In the genomic region with DNA sequence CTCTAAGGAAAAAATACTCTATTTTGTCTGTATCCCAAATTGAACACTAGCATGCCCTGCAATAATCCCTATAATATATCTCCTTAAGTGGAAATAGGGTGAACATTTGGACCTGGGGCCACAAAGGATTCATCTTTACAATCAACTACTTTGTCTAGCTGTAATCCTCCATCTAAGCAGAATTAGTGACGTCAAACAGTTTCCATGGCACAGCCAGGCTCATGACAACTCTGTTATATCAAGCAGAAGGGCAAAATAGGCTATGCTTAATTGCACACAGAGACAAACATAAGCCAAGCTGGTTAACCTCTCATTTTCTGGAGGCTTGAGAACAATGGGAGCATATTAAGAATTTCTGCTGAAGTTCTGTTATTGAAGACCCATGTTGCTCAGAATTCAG, we compare ENCODE assay signal across 25 mouse cellular contexts. TPM values are rescaled to one million over a fixed set of nuclear protein-coding genes. Genes with fewer than 3 reads are reported as not detected.
DNase-seq lines count a peak whose midpoint lies in the region; ATAC-seq lines count a peak whose summit lies in the region.
"Had no signal": no experiment of that assay in that cellular context is flagged by ENCODE, and none has a peak within 500 bp of the region (broad histone marks: within the 10 kb centered on the region; RNA-seq: fewer than 3 reads in every experiment).

No protein-coding gene starts in this region.

- WGBS in forebrain, embryonic 12.5 days = 35% methylated on average over 1 of the region's 1 CpGs
- 72% methylated on average over 1 of the region's 1 CpGs for WGBS in forebrain, embryonic 10.5 days
- 41% methylated on average over 1 of the region's 1 CpGs for WGBS in neural tube, embryonic 13.5 days
- 53% methylated on average over 1 of the region's 1 CpGs for WGBS in neural tube, embryonic 14.5 days

- H3K4me1 ChIP-seq in forebrain, embryonic 12.5 days = peaks cover 40% of the 10 kb centered on the region
- H3K4me1 ChIP-seq in forebrain, embryonic 10.5 days = peaks cover 39% of the 10 kb centered on the region
- peaks cover 46% of the 10 kb centered on the region for H3K4me1 ChIP-seq in neural tube, embryonic 13.5 days (replicated peaks)
- H3K4me1 ChIP-seq in neural tube, embryonic 14.5 days (ENCODE audit: control insufficient read depth, insufficient read depth, low read length) = peaks cover 14% of the 10 kb centered on the region; the same call in 1 of the 2 replicates
- H3K4me1 ChIP-seq: kidney, embryonic 15.5 days had no signal

- no peak for DNase-seq in forebrain, embryonic 10.5 days (ENCODE audit: extremely low spot score, low spot score)
- no peak for DNase-seq in neural tube, embryonic 10.5 days (ENCODE audit: extremely low spot score, low spot score)
- DNase-seq in cerebellum, adult 8-10 months = no peak
- DNase-seq in heart, postnatal 14 days = no peak
- no peak for DNase-seq in layer of hippocampus, postnatal 25 days (ENCODE audit: extremely low spot score in 1 of 2, low spot score in 1 of 2)
- DNase-seq: cerebellum, postnatal 25 days; heart, adult 11 months had no signal

- H3K9me3 ChIP-seq in forebrain, embryonic 12.5 days = no peaks in the 10 kb centered on the region
- H3K9me3 ChIP-seq in forebrain, embryonic 10.5 days = no peaks in the 10 kb centered on the region
- no peaks in the 10 kb centered on the region for H3K9me3 ChIP-seq in neural tube, embryonic 13.5 days
- H3K9me3 ChIP-seq in neural tube, embryonic 14.5 days (ENCODE audit: control insufficient read depth, low read length) = no peaks in the 10 kb centered on the region
- H3K9me3 ChIP-seq: G1E; kidney, embryonic 15.5 days; limb, embryonic 13.5 days had no signal

- H3K4me3 ChIP-seq in forebrain, embryonic 12.5 days (replicated peaks) = no peak overlapping the region
- H3K4me3 ChIP-seq in forebrain, embryonic 10.5 days = no peak overlapping the region
- H3K4me3 ChIP-seq in neural tube, embryonic 13.5 days = no peak overlapping the region
- H3K4me3 ChIP-seq in neural tube, embryonic 14.5 days (ENCODE audit: low read depth, low read length) = no peak overlapping the region
- H3K4me3 ChIP-seq: kidney, embryonic 15.5 days; limb, embryonic 13.5 days had no signal

- no peak for ATAC-seq in forebrain, embryonic 12.5 days (ENCODE audit: low FRiP score)
- ATAC-seq in neural tube, embryonic 13.5 days (ENCODE audit: low read depth) = no peak
- no peak for ATAC-seq in neural tube, embryonic 14.5 days (ENCODE audit: low read depth)
- ATAC-seq: CD4-positive, CD25-positive, alpha-beta regulatory T cell, adult 4 months had no signal

- no peak overlapping the region for H3K9ac ChIP-seq in forebrain, embryonic 12.5 days
- H3K9ac ChIP-seq in neural tube, embryonic 13.5 days = no peak overlapping the region
- no peak overlapping the region for H3K9ac ChIP-seq in neural tube, embryonic 14.5 days (replicated peaks; ENCODE audit: low read depth, low read length)
- H3K9ac ChIP-seq: kidney, embryonic 15.5 days; limb, embryonic 13.5 days; liver, embryonic 14.5 days had no signal

- H3K36me3 ChIP-seq in forebrain, embryonic 12.5 days (replicated peaks) = no peaks in the 10 kb centered on the region
- H3K36me3 ChIP-seq in forebrain, embryonic 10.5 days (replicated peaks) = peaks cover 23% of the 10 kb centered on the region
- H3K36me3 ChIP-seq in neural tube, embryonic 13.5 days = no peaks in the 10 kb centered on the region
- H3K36me3 ChIP-seq in neural tube, embryonic 14.5 days (ENCODE audit: control insufficient read depth, insufficient read depth, low read length) = no peaks in the 10 kb centered on the region

- no peaks in the 10 kb centered on the region for H3K27me3 ChIP-seq in forebrain, embryonic 12.5 days
- no peaks in the 10 kb centered on the region for H3K27me3 ChIP-seq in forebrain, embryonic 10.5 days (ENCODE audit: poor library complexity, severe bottlenecking)
- H3K27me3 ChIP-seq in neural tube, embryonic 13.5 days = no peaks in the 10 kb centered on the region
- no peaks in the 10 kb centered on the region for H3K27me3 ChIP-seq in neural tube, embryonic 14.5 days (ENCODE audit: control insufficient read depth, insufficient read depth, low read length)
- H3K27me3 ChIP-seq: kidney, embryonic 15.5 days; limb, embryonic 13.5 days had no signal

- intact Hi-C loops in heart, postnatal 14 days (cut with DNase I) = no loop called here

- H3K4me2 ChIP-seq in forebrain, embryonic 12.5 days = no peak overlapping the region
- no peak overlapping the region for H3K4me2 ChIP-seq in neural tube, embryonic 13.5 days
- H3K4me2 ChIP-seq in neural tube, embryonic 14.5 days (ENCODE audit: low read depth, low read length) = no peak overlapping the region
- H3K4me2 ChIP-seq: kidney, embryonic 15.5 days; limb, embryonic 13.5 days had no signal

- peak overlapping the region; percentile 78 for H3K27ac ChIP-seq in forebrain, embryonic 12.5 days
- no peak overlapping the region for H3K27ac ChIP-seq in forebrain, embryonic 10.5 days
- H3K27ac ChIP-seq in neural tube, embryonic 13.5 days (replicated peaks) = peak overlapping the region; percentile 23; the same call in 1 of the 2 replicates
- peak overlapping the region; percentile 44; the same call in 1 of the 2 replicates for H3K27ac ChIP-seq in neural tube, embryonic 14.5 days (ENCODE audit: low read depth, low read length)
- H3K27ac ChIP-seq: kidney, embryonic 15.5 days; limb, embryonic 13.5 days; liver, embryonic 14.5 days; stomach, postnatal 0 days had no signal

RNA-seq across cellular contexts. Expression of gene Alkbh3, which starts 37.7 kb away (rescaled TPM):
- polyA plus RNA-seq in forebrain, embryonic 12.5 days (2016; fragmentation: Nextera tagmentation; extraction: Ambion mirVana) = 52.3 and 55.9 TPM in 2 replicates
- 48.8 and 49.5 TPM in 2 replicates for polyA plus RNA-seq in forebrain, embryonic 10.5 days (2016; fragmentation: Nextera tagmentation; extraction: Ambion mirVana)
- polyA plus RNA-seq in neural tube, embryonic 13.5 days (2015; fragmentation: Nextera tagmentation; extraction: Ambion mirVana) = 43.4 and 43.8 TPM in 2 replicates
- polyA plus RNA-seq in neural tube, embryonic 14.5 days (2014; fragmentation: Nextera tagmentation; extraction: Ambion mirVana) = 51.4 and 57.5 TPM in 2 replicates
- 10 to 100 TPM; 58.7 to 63.1 TPM for total RNA-seq in heart, postnatal 14 days (2021)
- 10 to 100 TPM; 21.5 to 28.5 TPM for total RNA-seq in layer of hippocampus, postnatal 25 days (2021)

RNA-seq across cellular contexts. Expression of gene Gm27027, which starts 52.1 kb away (rescaled TPM):
- not detected in 2 replicates for polyA plus RNA-seq in forebrain, embryonic 12.5 days (2016; fragmentation: Nextera tagmentation; extraction: Ambion mirVana)
- polyA plus RNA-seq in forebrain, embryonic 10.5 days (2016; fragmentation: Nextera tagmentation; extraction: Ambion mirVana) = not detected in 2 replicates
- polyA plus RNA-seq in neural tube, embryonic 13.5 days (2015; fragmentation: Nextera tagmentation; extraction: Ambion mirVana) = not detected in 2 replicates
- polyA plus RNA-seq in neural tube, embryonic 14.5 days (2014; fragmentation: Nextera tagmentation; extraction: Ambion mirVana) = not detected in 2 replicates
- total RNA-seq in heart, postnatal 14 days (2021) = not detected
- not detected for total RNA-seq in layer of hippocampus, postnatal 25 days (2021)
- total RNA-seq: adrenal gland, adult 18-20 months; G1E; gastrocnemius, adult 8-10 months; hematopoietic stem cell, adult 5-6 weeks; layer of hippocampus, adult 18-20 months; left cerebral cortex, postnatal 10 days; monocyte, adult 5-6 weeks; neutrophil, adult 5-6 weeks had no signal
- polyA plus RNA-seq: CD4-positive, CD25-positive, alpha-beta regulatory T cell, adult 4 months; G1E; heart, embryonic 14.5 days; kidney, embryonic 15.5 days; limb, embryonic 13.5 days; liver, embryonic 14.5 days; lung, embryonic 16.5 days; stomach, postnatal 0 days had no signal
